Mouse (Mus musculus) heart, embryonic 14.5 days (tissue): ENCODE results near the gene Mpv17l. TPM values are rescaled to one million over a fixed set of nuclear protein-coding genes. Genes with fewer than 3 reads are reported as not detected.
"Not testable (repeated sequence)": the region's sequence is repeated elsewhere in the genome, so short reads cannot be mapped to it uniquely, and the experiment has no call there.

Experiments
- ATAC-seq: fragments of 200-750 bp; cut with Nextera tagmentation; 2 replicates; pipeline ENCODE4 v1.8.0; 2017; ENCODE audit warnings: low read depth, moderate TSS enrichment; ENCODE audit not compliant: insufficient number of reproducible peaks, insufficient read depth, low FRiP score
- H3K27ac ChIP-seq, 2 experiments: fragments of 200-500 bp in 1 of 2; fragments of 300-500 bp in 1 of 2; sonication (generic) in 1 of 2; replicated peaks in 1 of 2; 2 replicates each; pipeline ENCODE4 v1.5.1; 2012 to 2014; ENCODE audit warnings: low read depth in 2 of 2, low read length in 2 of 2, control low read depth in 1 of 2, mild to moderate bottlenecking in 1 of 2, mixed read lengths in 1 of 2; ENCODE audit not compliant: control insufficient read depth in 1 of 2, insufficient read depth in 1 of 2
- H3K27me3 ChIP-seq: fragments of 300-500 bp; sonication (generic); 2 replicates; pipeline ENCODE4 v1.6.1; 2014; ENCODE audit warnings: mild to moderate bottlenecking, low read length, control low read depth; ENCODE audit not compliant: control insufficient read depth, insufficient read depth
- H3K36me3 ChIP-seq: fragments of 300-500 bp; sonication (generic); 2 replicates; pipeline ENCODE4 v1.6.1; 2014; ENCODE audit warnings: mild to moderate bottlenecking, control low read depth, low read length, mixed read lengths; ENCODE audit not compliant: control insufficient read depth, insufficient read depth
- H3K4me1 ChIP-seq, 2 experiments: fragments of 200-500 bp in 1 of 2; fragments of 300-500 bp in 1 of 2; sonication (generic) in 1 of 2; 2 replicates each; pipeline ENCODE4 v1.6.1; 2012 to 2014; ENCODE audit warnings: low read length in 2 of 2, control low read depth in 1 of 2, mixed read lengths in 1 of 2; ENCODE audit not compliant: control insufficient read depth in 2 of 2, insufficient read depth in 2 of 2
- H3K4me2 ChIP-seq: fragments of 300-500 bp; sonication (generic); 2 replicates; pipeline ENCODE4 v1.6.1; 2014; ENCODE audit warnings: mild to moderate bottlenecking, low read length
- H3K4me3 ChIP-seq, 2 experiments: fragments of 200-500 bp in 1 of 2; fragments of 300-500 bp in 1 of 2; sonication (generic) in 1 of 2; 2 replicates each; pipeline ENCODE4 v1.5.1; 2012 to 2014; ENCODE audit warnings: low read length in 2 of 2, mild to moderate bottlenecking in 2 of 2, control low read depth in 1 of 2, low read depth in 1 of 2, moderate library complexity in 1 of 2; ENCODE audit not compliant: control insufficient read depth in 1 of 2, insufficient read depth in 1 of 2
- H3K9ac ChIP-seq: fragments of 300-500 bp; sonication (generic); 2 replicates; pipeline ENCODE4 v1.6.1; 2014; ENCODE audit warnings: mild to moderate bottlenecking, low read length
- H3K9me3 ChIP-seq: fragments of 300-500 bp; sonication (generic); 2 replicates; pipeline ENCODE4 v1.6.1; 2016; ENCODE audit warnings: low read length, control low read depth; ENCODE audit not compliant: control insufficient read depth
- WGBS: fragments of 180-500 bp; shearing (Covaris S2); extraction: QIAGEN DNeasy Blood & Tissue Kit; methylation state at CpG from one replicate; pipeline ENCODE4 v1.1.7; 2014; 5-methylcytosine and 5-hydroxymethylcytosine counted together
- polyA plus RNA-seq: library from polyadenylated mRNA; unstranded; fragments of >200 nt; fragmentation: Nextera tagmentation; extraction: Ambion mirVana; gene quantifications from 2 replicates; pipeline ENCODE4 v1.2.1, GENCODE M21; 2014

Mpv17l gene
- 2.5 and 2.9 TPM in 2 replicates for polyA plus RNA-seq

GRCm38 (mm10) chr16:13902888-13903483, at the start of gene Mpv17l, which contains the start of gene Pdxdc1:
Gene Mpv17l (plus strand): TSS chr16:13903161.
Gene Pdxdc1 (minus strand): TSS chr16:13903131.
- H3K36me3 ChIP-seq, result no peaks in the 10 kb centered on the region
- H3K9me3 ChIP-seq, result no peaks in the 10 kb centered on the region
- peak within 1 kb of the TSS; percentile 77 to 97 for H3K4me3 ChIP-seq
- H3K4me1 ChIP-seq, result peaks cover 4 to 13% of the 10 kb centered on the region in 2 experiments; a peak in 3 of 4 replicates
- H3K27ac ChIP-seq, result peak within 1 kb of the TSS; percentile 78 to 95
- under 1% methylated on average over 57 of the region's 57 CpGs for WGBS
- ATAC-seq, result peak; percentile 95
- H3K27me3 ChIP-seq, result no peaks in the 10 kb centered on the region
- peak within 1 kb of the TSS; percentile 96 for H3K9ac ChIP-seq
- peak within 1 kb of the TSS; percentile 81 for H3K4me2 ChIP-seq

- Histone ChIP-seq H3K27me3 (no peaks in the 10 kb centered on the region), H3K27ac (no peak overlapping the region), H3K9me3 (no peaks in the 10 kb centered on the region), H3K4me2 (no peak overlapping the region), H3K36me3 (peaks cover 69% of the 10 kb centered on the region), H3K4me3 (no peak overlapping the region), H3K9ac (no peak overlapping the region), H3K4me1 (no peaks in the 10 kb centered on the region)
- ATAC-seq, result no peak
- WGBS, result 96% methylated on average over 4 of the region's 4 CpGs
Measured at GRCm38 (mm10) chr16:13853886-13854285, 49.1 kb upstream of the Mpv17l start.

GRCm38 (mm10) chr16:13866076-13866475, 36.9 kb upstream of the Mpv17l start:
- Histone ChIP-seq H3K9me3 (no peaks in the 10 kb centered on the region), H3K4me3 (no peak overlapping the region), H3K4me1 (peaks cover 0 to 2% of the 10 kb centered on the region in 2 experiments; a peak in 1 of 4 replicates), H3K9ac (no peak overlapping the region), H3K36me3 (peaks cover 32% of the 10 kb centered on the region), H3K27ac (no peak overlapping the region), H3K4me2 (no peak overlapping the region), H3K27me3 (no peaks in the 10 kb centered on the region)
- ATAC-seq, result no peak
- WGBS, result 70% methylated on average over 4 of the region's 4 CpGs

- Histone ChIP-seq H3K4me3 (no peak overlapping the region), H3K9ac (no peak overlapping the region), H3K27me3 (no peaks in the 10 kb centered on the region), H3K4me2 (no peak overlapping the region), H3K4me1 (peaks cover 0 to 2% of the 10 kb centered on the region in 2 experiments; a peak in 1 of 4 replicates), H3K27ac (no peak overlapping the region), H3K9me3 (no peaks in the 10 kb centered on the region), H3K36me3 (peaks cover 36% of the 10 kb centered on the region)
- 88% methylated on average over 5 of the region's 5 CpGs for WGBS
- ATAC-seq, result no peak
Measured at GRCm38 (mm10) chr16:13866616-13867015, 36.3 kb upstream of the Mpv17l start.

- not testable (repeated sequence) for H3K9me3 ChIP-seq, H3K9ac ChIP-seq, ATAC-seq, H3K27me3 ChIP-seq, H3K4me1 ChIP-seq
- Histone ChIP-seq H3K27ac (peak overlapping the region in 1 of 2 experiments; percentile 55; a peak in 1 of 4 replicates), H3K4me2 (peak overlapping the region; percentile 59), H3K4me3 (peak overlapping the region in 1 of 2 experiments; percentile 38; a peak in 1 of 4 replicates), H3K36me3 (peaks cover 38% of the 10 kb centered on the region)
- 26% methylated on average over 5 of the region's 5 CpGs for WGBS
Measured at GRCm38 (mm10) chr16:13867406-13867805, 35.6 kb upstream of the Mpv17l start.

GRCm38 (mm10) chr16:13867910-13868514, 34.9 kb upstream of the Mpv17l start:
- ATAC-seq, result peak; percentile 64
- peak overlapping the region; percentile 58 for H3K9ac ChIP-seq
- 16% methylated on average over 42 of the region's 42 CpGs for WGBS
- H3K9me3 ChIP-seq, result no peaks in the 10 kb centered on the region
- peak overlapping the region in 1 of 2 experiments; percentile 55; a peak in 1 of 4 replicates for H3K27ac ChIP-seq
- H3K4me1 ChIP-seq, result peaks cover 0 to 2% of the 10 kb centered on the region in 2 experiments; a peak in 1 of 4 replicates
- peak overlapping the region; percentile 36 to 38 for H3K4me3 ChIP-seq
- H3K4me2 ChIP-seq, result peak overlapping the region; percentile 59
- no peaks in the 10 kb centered on the region for H3K27me3 ChIP-seq
- peaks cover 37% of the 10 kb centered on the region for H3K36me3 ChIP-seq

GRCm38 (mm10) chr16:13875483-13875882, 27.5 kb upstream of the Mpv17l start:
- no peaks in the 10 kb centered on the region; a peak in 1 of 4 replicates for H3K4me1 ChIP-seq
- no peak overlapping the region for H3K9ac ChIP-seq
- H3K27me3 ChIP-seq, result no peaks in the 10 kb centered on the region
- H3K27ac ChIP-seq, result peak overlapping the region; percentile 54 to 60; a peak in 2 of 4 replicates
- WGBS, result 51% methylated on average over 4 of the region's 4 CpGs
- no peak for ATAC-seq
- no peak overlapping the region for H3K4me3 ChIP-seq
- 0 out of 2 replicates have a peak overlapping the region, but pooled peaks have one; percentile 12 for H3K4me2 ChIP-seq
- no peaks in the 10 kb centered on the region for H3K9me3 ChIP-seq
- peaks cover 53% of the 10 kb centered on the region for H3K36me3 ChIP-seq
